Mouse (Mus musculus): ENCODE data around the gene Sytl2. TPM values are rescaled to one million over a fixed set of nuclear protein-coding genes. Genes with fewer than 3 reads are reported as not detected.

The Sytl2 gene
- polyA plus RNA-seq, 1 experiment, result 1.4 TPM

- Histone ChIP-seq H3K36me3 (ENCODE audit: control insufficient read depth, insufficient read depth, low read length) (no peaks in the 10 kb centered on the region), H3K27ac (ENCODE audit: insufficient read depth, low read length) (no peak overlapping the region), H3K4me1 (ENCODE audit: control insufficient read depth, insufficient read depth, insufficient read length) (no peaks in the 10 kb centered on the region; the same call in 1 of the 2 replicates), H3K27me3 (ENCODE audit: control insufficient read depth, insufficient read depth, low read length) (no peaks in the 10 kb centered on the region), H3K4me3 (ENCODE audit: extremely low read depth, insufficient read depth, insufficient read length) (no peak overlapping the region)
- DNase-seq (ENCODE audit: low read depth in 1 of 2, low spot score in 2 of 2), result peak in 1 of 2 experiments; percentile 11
- WGBS, result 23% methylated on average over 3 of the region's 3 CpGs
- TF ChIP-seq CTCF (IDR thresholded peaks at IDR 0.05; ENCODE audit: extremely low read depth, insufficient read depth, insufficient read length, insufficient replicate concordance), result no peak
- no peak for TF ChIP-seq POLR2A (IDR thresholded peaks at IDR 0.05; ENCODE audit: low read depth, low read length)
These were observed 42.9 kb downstream of the Sytl2 start for GRCm38 (mm10) chr7:90344903-90345302.

GRCm38 (mm10) chr7:90347779-90348437 lies 45.9 kb downstream of the Sytl2 start:
- no peak for TF ChIP-seq POLR2A (IDR thresholded peaks at IDR 0.05; ENCODE audit: low read depth, low read length)
- no peak for TF ChIP-seq CTCF (IDR thresholded peaks at IDR 0.05; ENCODE audit: extremely low read depth, insufficient read depth, insufficient read length, insufficient replicate concordance)
- 85% methylated on average over 5 of the region's 5 CpGs for WGBS
- Histone ChIP-seq H3K27ac (ENCODE audit: insufficient read depth, low read length) (no peak overlapping the region), H3K4me3 (ENCODE audit: extremely low read depth, insufficient read depth, insufficient read length) (no peak overlapping the region), H3K27me3 (ENCODE audit: control insufficient read depth, insufficient read depth, low read length) (no peaks in the 10 kb centered on the region), H3K4me1 (ENCODE audit: control insufficient read depth, insufficient read depth, insufficient read length) (no peaks in the 10 kb centered on the region; the same call in 1 of the 2 replicates), H3K36me3 (ENCODE audit: control insufficient read depth, insufficient read depth, low read length) (no peaks in the 10 kb centered on the region)
- DNase-seq (ENCODE audit: low read depth in 1 of 2, low spot score in 2 of 2), result no peak

- Histone ChIP-seq H3K27ac (ENCODE audit: insufficient read depth, low read length) (no peak overlapping the region), H3K4me3 (ENCODE audit: extremely low read depth, insufficient read depth, insufficient read length) (no peak overlapping the region), H3K4me1 (ENCODE audit: control insufficient read depth, insufficient read depth, insufficient read length) (no peaks in the 10 kb centered on the region; the same call in 1 of the 2 replicates), H3K36me3 (ENCODE audit: control insufficient read depth, insufficient read depth, low read length) (no peaks in the 10 kb centered on the region), H3K27me3 (ENCODE audit: control insufficient read depth, insufficient read depth, low read length) (no peaks in the 10 kb centered on the region)
- TF ChIP-seq CTCF (IDR thresholded peaks at IDR 0.05; ENCODE audit: extremely low read depth, insufficient read depth, insufficient read length, insufficient replicate concordance) (no peak), POLR2A (IDR thresholded peaks at IDR 0.05; ENCODE audit: low read depth, low read length) (no peak)
- 46% methylated on average over 5 of the region's 5 CpGs for WGBS
- DNase-seq (ENCODE audit: low read depth in 1 of 2, low spot score in 2 of 2), result no peak
These were observed 47.0 kb downstream of the Sytl2 start for GRCm38 (mm10) chr7:90349014-90349413.

DNA sequence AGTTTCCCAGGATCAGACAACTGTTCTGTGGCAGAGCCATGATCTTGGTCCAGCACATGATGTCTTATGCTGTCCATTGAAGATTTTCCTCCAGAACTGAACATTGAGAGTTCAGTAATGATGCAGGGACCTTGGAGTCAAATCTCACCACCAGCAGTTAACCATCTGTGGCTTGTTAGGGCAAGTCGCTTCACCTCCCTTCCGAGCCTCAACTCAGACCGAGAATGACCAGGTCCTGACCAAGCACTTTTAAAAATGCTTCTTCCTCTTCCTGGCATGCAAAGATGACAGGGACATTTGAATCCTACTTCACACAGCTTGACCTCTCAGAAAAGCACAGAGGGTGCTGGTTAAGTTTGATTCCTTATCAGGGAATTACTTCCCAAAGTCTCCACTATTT lies 50.1 kb downstream of the Sytl2 start:
- 75% methylated on average over 3 of the region's 3 CpGs for WGBS

GRCm38 (mm10) chr7:90353488-90354228 lies 51.6 kb downstream of the Sytl2 start:
- Histone ChIP-seq H3K36me3 (ENCODE audit: control insufficient read depth, insufficient read depth, low read length) (no peaks in the 10 kb centered on the region), H3K27me3 (ENCODE audit: control insufficient read depth, insufficient read depth, low read length) (no peaks in the 10 kb centered on the region), H3K4me1 (ENCODE audit: control insufficient read depth, insufficient read depth, insufficient read length) (peaks cover 2% of the 10 kb centered on the region; the same call in 1 of the 2 replicates), H3K4me3 (ENCODE audit: extremely low read depth, insufficient read depth, insufficient read length) (no peak overlapping the region), H3K27ac (ENCODE audit: insufficient read depth, low read length) (peak overlapping the region; percentile 75)
- whole genome bisulfite sequencing, result 34% methylated on average over 12 of the region's 12 CpGs
- peak; percentile 18 to 66 for DNase-seq (ENCODE audit: low read depth in 1 of 2, low spot score in 2 of 2)
- TF ChIP-seq POLR2A (IDR thresholded peaks at IDR 0.05; ENCODE audit: low read depth, low read length), result no peak
- no peak for TF ChIP-seq CTCF (IDR thresholded peaks at IDR 0.05; ENCODE audit: extremely low read depth, insufficient read depth, insufficient read length, insufficient replicate concordance)

More for the DNA sequence above, 50.1 kb downstream of the Sytl2 start:
- no peak for DNase-seq (ENCODE audit: low read depth in 1 of 2, low spot score in 2 of 2)
- Histone ChIP-seq H3K4me1 (ENCODE audit: control insufficient read depth, insufficient read depth, insufficient read length) (peaks cover 2% of the 10 kb centered on the region; the same call in 1 of the 2 replicates), H3K27ac (ENCODE audit: insufficient read depth, low read length) (no peak overlapping the region), H3K36me3 (ENCODE audit: control insufficient read depth, insufficient read depth, low read length) (no peaks in the 10 kb centered on the region), H3K27me3 (ENCODE audit: control insufficient read depth, insufficient read depth, low read length) (no peaks in the 10 kb centered on the region), H3K4me3 (ENCODE audit: extremely low read depth, insufficient read depth, insufficient read length) (no peak overlapping the region)
- TF ChIP-seq POLR2A (IDR thresholded peaks at IDR 0.05; ENCODE audit: low read depth, low read length) (no peak), CTCF (IDR thresholded peaks at IDR 0.05; ENCODE audit: extremely low read depth, insufficient read depth, insufficient read length, insufficient replicate concordance) (no peak)

GRCm38 (mm10) chr7:90354229-90354604 lies 52.2 kb downstream of the Sytl2 start:
- TF ChIP-seq POLR2A (IDR thresholded peaks at IDR 0.05; ENCODE audit: low read depth, low read length) (no peak), CTCF (IDR thresholded peaks at IDR 0.05; ENCODE audit: extremely low read depth, insufficient read depth, insufficient read length, insufficient replicate concordance) (no peak)
- Histone ChIP-seq H3K36me3 (ENCODE audit: control insufficient read depth, insufficient read depth, low read length) (no peaks in the 10 kb centered on the region), H3K27me3 (ENCODE audit: control insufficient read depth, insufficient read depth, low read length) (no peaks in the 10 kb centered on the region), H3K27ac (ENCODE audit: insufficient read depth, low read length) (peak overlapping the region; percentile 37; the same call in 1 of the 2 replicates), H3K4me1 (ENCODE audit: control insufficient read depth, insufficient read depth, insufficient read length) (peaks cover 2% of the 10 kb centered on the region; the same call in 1 of the 2 replicates), H3K4me3 (ENCODE audit: extremely low read depth, insufficient read depth, insufficient read length) (no peak overlapping the region)
- WGBS, result 60% methylated on average over 2 of the region's 2 CpGs
- DNase-seq (ENCODE audit: low read depth in 1 of 2, low spot score in 2 of 2), result no peak
